Mouse (Mus musculus) brain, embryonic 14.5 days (tissue): ENCODE results near the gene Flad1. TPM values are rescaled to one million over a fixed set of nuclear protein-coding genes. Genes with fewer than 3 reads are reported as not detected.
A peak's percentile ranks its signal among the peaks of the same experiment; 100 is the strongest.

Experiments
- DNase-seq: peaks from one replicate; pipeline ENCODE4 v3.0.0-alpha.2; 2011; ENCODE audit warnings: low read depth
- CTCF ChIP-seq: fragments of 200-500 bp; IDR thresholded peaks from 2 replicates; pipeline ENCODE4 v1.5.1; 2012; ENCODE audit warnings: inconsistent platforms, mild to moderate bottlenecking, moderate library complexity, borderline replicate concordance; ENCODE audit not compliant: insufficient read depth, insufficient read length; ENCODE audit errors: extremely low read depth
- POLR2A ChIP-seq: fragments of 200-500 bp; IDR thresholded peaks from 2 replicates; pipeline ENCODE4 v1.6.1; 2012; ENCODE audit warnings: mild to moderate bottlenecking, inconsistent platforms, borderline replicate concordance; ENCODE audit not compliant: poor library complexity, insufficient read depth, insufficient read length, severe bottlenecking; ENCODE audit errors: extremely low read depth
- polyA plus RNA-seq: library from polyadenylated mRNA; depleted of rRNA; stranded (reverse); fragments of >200 nt; gene quantifications from 2 replicates; pipeline ENCODE4 v1.2.3, GENCODE M21; 2012

Gene Flad1
- polyA plus RNA-seq, 1 experiment, result 39.4 TPM

DNA sequence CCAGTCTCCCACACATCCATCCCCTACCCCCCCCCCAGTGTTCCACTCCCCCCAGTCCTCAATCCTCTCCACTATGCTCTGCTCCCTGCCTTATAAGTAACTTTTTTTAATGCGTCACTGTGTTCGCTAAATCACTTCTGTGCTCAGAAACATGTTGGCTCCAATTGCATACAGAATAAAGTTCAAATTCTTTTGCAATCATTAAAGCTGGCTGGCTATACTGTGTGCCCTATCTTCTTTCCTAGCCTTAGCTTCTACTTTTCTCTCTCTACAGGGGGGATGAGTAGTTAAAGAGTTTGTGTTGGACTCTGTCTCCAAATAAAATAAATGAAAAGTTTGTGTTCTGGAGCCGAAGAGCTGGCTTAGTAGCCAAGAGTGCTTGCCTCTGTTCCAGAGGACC, 2.0 kb downstream of the Flad1 start:
- TF ChIP-seq CTCF (no peak), POLR2A (no peak)

DNA sequence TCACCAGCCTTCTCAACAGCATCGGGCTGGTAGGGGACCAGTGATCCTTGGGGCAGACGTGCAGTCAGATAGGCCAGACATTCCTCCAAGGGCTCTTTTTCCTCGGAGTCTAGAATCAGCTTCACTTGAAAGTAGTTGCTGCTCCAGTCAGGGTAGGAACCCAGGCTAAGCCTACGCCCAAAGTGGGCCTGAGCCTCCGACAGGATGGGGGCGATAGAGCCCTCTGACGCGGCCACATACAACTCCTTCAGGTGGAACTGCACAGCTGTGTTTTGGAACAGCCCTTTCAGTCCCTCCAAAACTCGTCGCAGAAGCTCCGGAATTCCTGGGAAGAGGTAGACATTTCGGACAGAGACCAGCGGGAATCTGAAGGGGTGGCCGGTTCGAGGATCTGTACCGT, 3.2 kb downstream of the Flad1 start:
- TF ChIP-seq POLR2A (no peak), CTCF (no peak)
- no peak for DNase-seq

More for the DNA sequence above, 2.0 kb downstream of the Flad1 start:
- DNase-seq, result no peak

DNA sequence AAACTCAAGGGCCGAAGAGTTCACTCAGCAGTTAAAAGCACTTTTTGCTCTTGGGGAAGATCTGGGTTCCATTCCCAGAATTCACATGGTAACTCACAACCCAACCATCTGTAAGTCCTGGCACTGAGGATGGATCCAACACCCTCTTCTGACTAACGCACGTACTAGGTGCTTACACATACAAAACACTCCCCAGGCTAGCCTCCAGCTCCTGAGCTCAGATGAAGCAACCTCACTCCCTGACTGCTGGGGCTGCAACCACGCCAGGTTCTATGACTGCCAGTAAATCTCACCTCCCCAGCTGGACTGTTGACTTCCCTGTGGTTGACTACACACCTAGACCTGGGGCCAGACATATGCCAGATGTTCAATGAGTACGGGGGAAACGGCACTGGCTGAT, 4.8 kb downstream of the Flad1 start:
- no peak for DNase-seq
- TF ChIP-seq CTCF (no peak), POLR2A (no peak)

DNA sequence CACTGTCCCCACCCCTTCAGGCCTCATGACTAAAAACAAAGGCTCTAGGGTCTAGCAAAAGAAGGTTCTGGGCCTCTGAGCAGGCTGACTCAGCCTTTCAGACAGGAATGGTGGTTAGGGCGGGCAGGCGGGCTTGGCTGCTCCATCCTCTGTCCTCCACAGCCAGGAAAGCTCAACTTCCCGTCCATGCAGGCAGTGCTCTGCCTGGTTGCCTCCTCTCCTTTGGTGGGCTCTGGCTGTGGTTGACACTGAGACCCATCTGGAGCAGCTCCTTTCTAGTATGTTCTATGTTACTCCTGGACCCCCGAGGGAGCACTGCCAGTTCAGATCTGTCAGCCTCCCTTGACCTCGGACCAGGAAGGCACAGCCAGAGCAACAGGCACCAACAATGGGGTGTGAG, 9.0 kb downstream of the Flad1 start, which contains the start of gene Lenep:
Lenep (minus strand) TSS at position 101 of the 400 bp plus-strand sequence.
- no peak for DNase-seq
- TF ChIP-seq CTCF, result no peak
- TF ChIP-seq POLR2A, result no peak

DNA sequence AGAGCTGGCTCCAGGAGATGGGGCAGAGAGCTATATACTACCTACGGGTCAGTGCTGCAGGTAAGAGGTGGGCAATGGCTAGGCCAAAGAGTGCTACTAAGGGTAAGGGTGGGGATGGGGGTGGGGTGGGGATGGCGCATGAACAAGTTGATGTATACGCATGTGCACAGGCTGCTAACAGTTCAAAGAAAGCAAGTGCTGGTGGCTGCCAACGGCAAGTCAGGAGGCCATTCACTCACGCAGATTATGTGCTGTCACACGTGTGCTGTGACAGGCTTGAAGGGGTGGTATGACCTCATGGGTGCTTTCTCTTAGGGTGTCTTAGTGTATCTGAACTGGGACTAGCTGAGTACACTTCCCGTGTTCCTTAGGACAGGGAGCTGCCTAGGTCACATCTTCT, 10.3 kb downstream of the Flad1 start:
- no peak for TF ChIP-seq POLR2A
- no peak for DNase-seq

DNA sequence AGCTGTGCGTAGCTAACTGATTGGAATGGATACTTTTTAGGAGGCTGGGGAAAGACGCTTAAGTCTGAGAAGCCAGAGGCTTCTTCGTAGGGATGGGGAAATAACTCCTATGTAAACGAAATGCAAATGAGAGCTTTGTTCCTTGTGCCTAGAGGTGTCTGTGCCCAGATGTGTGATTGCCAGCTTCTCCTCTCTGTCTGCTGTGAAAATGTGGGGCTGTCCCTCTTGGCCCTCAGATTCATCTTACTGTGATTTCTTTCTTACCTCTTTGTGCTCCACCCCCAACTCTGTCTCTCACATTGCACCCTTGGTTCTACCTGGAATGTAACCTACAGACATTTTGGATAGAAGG, 15.0 kb downstream of the Flad1 start:
- TF ChIP-seq CTCF (no peak), POLR2A (no peak)
- DNase-seq, result no peak

DNA sequence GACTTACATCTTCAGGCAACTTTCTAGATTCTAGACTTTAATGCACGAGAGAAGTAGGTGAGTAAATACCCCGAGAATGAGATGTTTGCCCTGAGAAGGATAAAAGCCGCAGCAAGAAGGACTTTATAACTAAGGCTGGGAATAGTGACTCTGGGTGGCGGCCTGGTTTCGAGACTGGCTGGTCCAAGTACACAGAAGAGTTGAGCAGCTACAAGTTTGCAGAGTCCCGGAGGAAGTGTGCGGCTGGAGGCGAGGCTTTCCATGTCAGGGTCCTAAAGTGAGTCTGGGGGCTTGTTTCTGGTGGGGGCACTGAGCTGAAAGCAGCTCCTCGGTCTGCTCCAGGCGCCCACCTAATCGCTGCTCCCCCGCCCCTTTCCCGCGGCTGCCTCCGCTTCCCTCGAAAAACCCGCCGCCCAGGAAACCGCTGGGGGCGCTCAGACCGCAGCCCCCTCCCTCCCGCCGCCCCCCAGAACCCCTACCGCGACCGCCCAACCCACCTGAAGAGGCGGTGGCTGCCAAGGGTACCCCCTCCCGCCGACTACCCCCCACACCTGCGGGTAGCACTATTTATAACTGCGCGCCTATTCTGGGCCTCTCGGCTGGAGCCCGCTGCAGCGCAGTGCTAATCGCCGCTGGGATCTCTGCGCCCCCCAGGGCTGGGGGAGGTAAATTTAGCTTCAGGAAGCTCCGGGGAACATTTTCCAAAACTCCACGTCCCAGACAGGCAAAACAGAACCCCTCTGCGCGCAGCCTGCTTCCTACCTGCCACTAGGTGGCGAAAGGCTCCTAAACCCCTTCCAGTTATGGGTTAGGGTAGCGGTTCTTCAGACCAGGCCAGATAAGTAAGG, 15.6 kb downstream of the Flad1 start:
- TF ChIP-seq CTCF (peak; percentile 93), POLR2A (no peak)
- DNase-seq, result peak; percentile 83

DNA sequence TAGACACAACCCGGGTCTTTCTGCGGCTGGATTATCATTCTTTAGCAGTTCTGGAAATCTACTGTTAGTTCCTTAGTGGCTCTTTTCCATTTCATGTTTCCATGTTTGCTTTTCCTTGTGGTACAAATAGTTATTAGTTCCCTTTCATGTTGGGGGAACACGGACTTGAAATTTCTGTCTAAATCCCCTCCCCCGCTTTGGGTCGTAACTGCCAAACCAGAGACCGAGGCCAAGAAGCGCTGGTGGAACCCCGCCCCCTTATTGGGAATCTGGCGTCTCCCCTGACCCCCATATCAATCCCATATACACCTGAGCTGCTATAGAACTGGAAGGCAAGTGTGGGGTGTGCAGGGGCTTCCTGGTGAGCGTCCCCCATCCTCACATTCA, 16.3 kb downstream of the Flad1 start:
- TF ChIP-seq POLR2A, result no peak
- no peak for TF ChIP-seq CTCF
- no peak for DNase-seq

DNA sequence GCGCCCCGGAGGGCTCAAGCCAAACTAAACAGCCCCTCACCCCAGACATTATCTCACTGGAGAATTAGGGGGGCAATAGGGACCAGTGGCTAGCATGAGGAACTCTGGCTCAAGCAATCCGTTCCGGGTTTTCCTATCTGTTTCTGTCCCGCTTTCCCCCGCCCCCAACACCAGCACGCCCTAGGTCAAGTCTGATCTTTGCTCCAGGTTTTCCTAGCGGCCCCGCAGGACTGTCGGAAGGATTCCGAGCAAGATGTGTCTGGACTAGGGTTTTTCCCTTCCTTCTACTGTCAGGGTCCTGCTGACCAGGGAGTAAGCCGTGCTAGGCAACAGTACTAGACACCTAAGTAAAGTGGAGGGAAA, 16.8 kb downstream of the Flad1 start:
- peak; percentile 92 for DNase-seq
- no peak for TF ChIP-seq POLR2A
- TF ChIP-seq CTCF, result no peak

DNA sequence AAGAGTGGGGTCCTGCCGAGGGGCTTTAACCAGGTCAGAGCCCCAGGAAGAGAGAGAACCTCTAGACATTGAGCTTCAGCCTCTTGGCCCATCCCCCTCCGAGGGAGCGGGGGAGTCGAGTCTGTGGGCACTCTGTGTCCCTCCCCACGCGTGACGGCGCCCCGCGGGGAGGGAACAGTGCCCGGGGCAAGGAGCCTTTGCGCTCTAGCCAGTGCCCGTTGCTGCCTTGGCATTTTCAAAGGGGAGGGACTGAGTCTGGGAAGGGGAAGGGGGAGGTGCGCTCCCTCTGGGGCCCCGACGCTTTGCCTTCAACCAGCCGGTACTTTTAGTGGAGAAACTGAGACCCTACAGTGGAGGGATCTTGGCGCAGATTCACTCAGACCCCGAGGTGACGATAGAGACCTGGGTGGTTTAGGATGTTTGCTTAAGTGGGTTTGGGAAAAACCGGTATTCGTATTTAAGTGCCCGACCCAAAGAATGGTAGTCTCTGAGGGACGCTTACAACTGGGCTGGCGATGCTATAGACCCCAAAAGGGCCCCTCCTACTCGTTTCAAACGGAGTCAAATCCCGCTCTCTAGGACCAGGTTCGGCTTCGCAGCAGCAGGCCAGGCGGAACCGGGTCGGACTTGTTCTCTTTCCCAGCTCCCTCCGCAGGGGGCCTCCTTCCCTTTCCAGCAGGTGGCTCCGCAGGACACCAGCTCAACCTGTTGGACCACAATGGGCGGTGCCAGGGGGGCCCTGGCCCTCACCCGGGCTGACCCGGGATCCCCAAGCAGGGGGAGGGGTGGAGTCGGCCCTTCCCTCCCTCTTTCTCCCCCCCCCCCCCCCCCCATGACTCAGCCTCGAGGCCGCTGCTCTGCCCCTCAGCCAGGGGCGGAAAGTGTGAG, 17.4 kb downstream of the Flad1 start, which contains the start of gene Zbtb7b:
Zbtb7b (minus strand) TSS at position 771 of the 888 bp plus-strand sequence.
- peak; percentile 75 for DNase-seq
- no peak for TF ChIP-seq CTCF
- TF ChIP-seq POLR2A, result no peak

DNA sequence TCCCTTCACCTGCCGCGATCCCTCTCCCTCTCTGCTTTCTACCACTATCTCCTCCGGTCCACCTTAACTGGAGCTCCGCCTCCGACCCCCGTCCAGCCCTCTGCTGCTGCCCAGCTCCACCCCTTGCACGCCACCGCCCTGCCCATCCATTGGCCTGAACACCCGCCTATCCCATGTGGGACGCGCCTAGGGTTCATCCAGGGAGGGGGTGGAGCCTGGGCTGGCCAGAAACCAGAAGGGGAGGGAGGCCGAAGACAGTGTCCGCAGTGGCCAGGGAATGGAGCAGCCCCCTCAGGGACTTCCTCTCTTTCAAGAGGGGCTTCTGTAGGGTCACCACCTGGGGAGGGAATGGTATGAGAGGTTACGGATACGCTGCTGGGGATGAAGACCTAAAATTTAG, 18.1 kb downstream of the Flad1 start:
- DNase-seq, result peak; percentile 98
- TF ChIP-seq CTCF (no peak), POLR2A (peak; percentile 43; the same call in 1 of the 2 replicates)

DNA sequence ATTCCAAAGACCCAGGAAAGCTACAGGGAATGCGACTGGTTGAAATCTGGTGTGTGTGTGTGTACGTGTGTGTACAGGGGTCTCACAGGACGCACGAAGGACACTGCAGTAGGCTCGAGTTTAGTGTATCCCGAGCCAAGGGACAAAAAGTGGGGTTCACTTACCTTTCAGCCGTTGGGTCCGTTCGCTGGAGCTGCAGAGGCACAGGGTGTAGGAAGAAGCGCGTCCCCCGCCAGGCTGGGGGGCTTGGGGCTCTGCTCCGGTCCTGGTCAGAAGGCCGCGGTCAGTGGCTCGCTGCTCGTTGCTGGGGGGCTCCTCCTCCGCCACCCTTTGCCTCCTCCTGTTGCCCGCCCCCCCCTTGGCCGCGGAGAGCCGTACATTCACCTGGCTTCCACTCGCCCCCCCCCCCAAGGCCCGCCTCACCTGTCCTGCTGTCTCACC, 18.8 kb downstream of the Flad1 start:
- peak; percentile 11 for DNase-seq
- TF ChIP-seq CTCF, result no peak
- TF ChIP-seq POLR2A, result no peak
